Mouse (Mus musculus) fibroblast of lung, adult 2 months (primary cell): ENCODE data around the gene Olfr10.

ENCODE experiments used
- DNase-seq: peaks from one replicate; pipeline ENCODE4 v3.0.0-alpha.2; 2011; ENCODE audit warnings: low read depth

Gene Olfr10

GRCm38 (mm10) chr11:49326726-49327125 lies 22.2 kb downstream of the Olfr10 start:
- no peak for DNase-seq

- no peak for DNase-seq
Observed at GRCm38 (mm10) chr11:49329686-49330085, 25.1 kb downstream of the Olfr10 start.

GRCm38 (mm10) chr11:49334888-49335287 lies 30.3 kb downstream of the Olfr10 start, which contains the start of gene Olfr1390:
Olfr1390 (plus strand) TSS chr11:49335188.
- no peak for DNase-seq

GRCm38 (mm10) chr11:49337150-49337832 lies 32.8 kb downstream of the Olfr10 start:
- DNase-seq, result peak; percentile 29
